ENCODE assay signal across 22 mouse cellular contexts in the genomic region with DNA sequence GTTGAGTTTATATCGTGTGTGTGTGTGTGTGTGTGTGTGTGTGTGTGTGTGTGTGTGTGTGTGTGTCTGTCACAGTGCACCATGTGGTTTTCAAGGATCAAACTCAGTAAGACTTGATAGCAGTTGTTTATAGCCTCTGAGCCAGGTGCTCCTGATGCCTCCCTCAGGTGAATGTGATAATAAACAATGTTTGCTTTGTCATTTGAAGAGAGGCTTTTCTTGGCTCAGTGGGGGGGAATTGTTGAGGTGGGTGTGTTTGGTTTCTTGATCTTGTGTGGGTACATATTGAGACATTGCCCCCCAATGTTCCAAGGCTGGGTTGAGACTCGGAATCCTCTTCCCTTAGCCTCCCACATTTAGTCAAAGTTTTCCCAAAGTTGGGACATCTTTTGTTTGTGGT. TPM values are rescaled to one million over a fixed set of nuclear protein-coding genes. Genes with fewer than 3 reads are reported as not detected.
A peak's percentile ranks its signal among the peaks of the same experiment; 100 is the strongest.
DNase-seq lines count a peak whose midpoint lies in the region; TF ChIP-seq lines count a peak whose summit lies in the region.
"Had no signal": no experiment of that assay in that cellular context is flagged by ENCODE, and none has a peak within 500 bp of the region (broad histone marks: within the 10 kb centered on the region; RNA-seq: fewer than 3 reads in every experiment).

No protein-coding gene starts in this region.

- no peaks in the 10 kb centered on the region for H3K27me3 ChIP-seq in ES-Bruce4 (ENCODE audit: control insufficient read depth, insufficient read depth, low read length, poor library complexity, severe bottlenecking)
- H3K27me3 ChIP-seq: embryonic facial prominence, embryonic 12.5 days; forebrain, embryonic 13.5 days; forebrain, embryonic 15.5 days had no signal

- no peak for TF ChIP-seq CTCF in ES-Bruce4 (IDR thresholded peaks at IDR 0.05; ENCODE audit: low read depth, low read length)

- no peak for TF ChIP-seq POLR2A in ES-Bruce4 (IDR thresholded peaks at IDR 0.05; ENCODE audit: insufficient read depth, low read length)

- H3K4me3 ChIP-seq in ES-Bruce4 (ENCODE audit: low read depth, low read length) = no peak overlapping the region
- H3K4me3 ChIP-seq: embryonic facial prominence, embryonic 10.5 days; embryonic facial prominence, embryonic 12.5 days; forebrain, embryonic 13.5 days; forebrain, embryonic 15.5 days had no signal

- H3K4me1 ChIP-seq in ES-Bruce4 (ENCODE audit: control insufficient read depth, insufficient read depth, low read length) = no peaks in the 10 kb centered on the region
- H3K4me1 ChIP-seq: embryonic facial prominence, embryonic 10.5 days; embryonic facial prominence, embryonic 12.5 days; forebrain, embryonic 13.5 days; forebrain, embryonic 15.5 days had no signal

- H3K9me3 ChIP-seq in ES-Bruce4 (replicated peaks; ENCODE audit: control insufficient read depth, insufficient read depth, low read length, poor library complexity, severe bottlenecking) = no peaks in the 10 kb centered on the region
- H3K9me3 ChIP-seq: embryonic facial prominence, embryonic 10.5 days; embryonic facial prominence, embryonic 12.5 days; forebrain, embryonic 13.5 days; forebrain, embryonic 15.5 days; G1E had no signal

- peaks cover 12% of the 10 kb centered on the region for H3K36me3 ChIP-seq in ES-Bruce4 (ENCODE audit: control insufficient read depth, insufficient read depth, low read length, poor library complexity, severe bottlenecking)

- peak; percentile 58 for DNase-seq in ES-CJ7 (ENCODE audit: low read depth, low spot score)
- DNase-seq in R1 (ENCODE audit: low read depth, low spot score) = peak; percentile 78
- peak; percentile 55 for DNase-seq in ZHBTc4 (ENCODE audit: low read depth, low spot score)
- DNase-seq in embryo, embryonic 10 days (ENCODE audit: low spot score) = no peak
- no peak for DNase-seq in layer of hippocampus, adult 18-20 months (ENCODE audit: low spot score in 2 of 2)
- DNase-seq in layer of hippocampus, adult 11-12 months (ENCODE audit: low spot score) = no peak
- DNase-seq: adrenal gland, adult 2 months; adrenal gland, postnatal 10 days; adrenal gland, postnatal 25 days; cerebellum, adult 11-12 months; cerebellum, adult 2 months; cerebellum, adult 9-10 months; cerebellum, postnatal 14 days; cerebellum, postnatal 36 days; forebrain, postnatal 0 days had no signal

- no peak overlapping the region for H3K9ac ChIP-seq in ES-Bruce4 (ENCODE audit: low read depth, poor library complexity, severe bottlenecking)
- H3K9ac ChIP-seq: embryonic facial prominence, embryonic 12.5 days; forebrain, embryonic 13.5 days; forebrain, embryonic 15.5 days; forebrain, postnatal 0 days had no signal

- H3K27ac ChIP-seq in ES-Bruce4 (ENCODE audit: insufficient read depth, low read length) = 0 out of 2 replicates have a peak overlapping the region, but pooled peaks have one; percentile 19
- H3K27ac ChIP-seq: embryonic facial prominence, embryonic 10.5 days; embryonic facial prominence, embryonic 12.5 days; forebrain, embryonic 13.5 days; forebrain, embryonic 15.5 days had no signal

- no peak for TF ChIP-seq EP300 in ES-Bruce4 (IDR thresholded peaks at IDR 0.05; ENCODE audit: insufficient read depth, low read depth, low read length)

RNA-seq across cellular contexts. Expression of gene Slc25a18, which starts 30.2 kb away (rescaled TPM):
- not detected in 2 replicates for polyA plus RNA-seq in ES-Bruce4 (2011; ENCODE audit: insufficient read depth, insufficient read length, low read depth, missing spikeins)
- total RNA-seq in layer of hippocampus, adult 18-20 months (2021) = 10 to 100 TPM; 62.2 to 62.6 TPM
- total RNA-seq: common myeloid progenitor, adult 5-6 weeks had no signal
- polyA plus RNA-seq: G1E had no signal

Comparison
In these comparisons a context has a peak if more than half of its experiments do, and no peak if none do; other contexts are left out.
1. DNase-seq: peak in ES-CJ7 (single experiment), R1 (single experiment) and ZHBTc4 (single experiment); none in embryo, embryonic 10 days (single experiment), layer of hippocampus, adult 18-20 months (0 of 2) and layer of hippocampus, adult 11-12 months (single experiment).